Mouse (Mus musculus) urinary bladder, postnatal 0 days (tissue): ENCODE data around the gene Kcna10. TPM values are rescaled to one million over a fixed set of nuclear protein-coding genes. Genes with fewer than 3 reads are reported as not detected.

Experiments used
- polyA plus RNA-seq: library from polyadenylated mRNA; unstranded; fragments of >200 nt; fragmentation: Nextera tagmentation; extraction: Ambion mirVana; gene quantifications from 2 replicates; pipeline ENCODE4 v1.2.1, GENCODE M21; 2015

The Kcna10 gene
- not detected in 2 replicates for polyA plus RNA-seq

GRCm38 (mm10) chr3:107182756-107183155 is at the start of gene Kcna10:
Gene Kcna10 (plus strand): TSS chr3:107183056.

GRCm38 (mm10) chr3:107221608-107222007 is 38.8 kb downstream of the Kcna10 start, which contains the start of gene Cym:
Gene Cym (minus strand): TSS chr3:107221732.

GRCm38 (mm10) chr3:107230527-107230926 is 47.7 kb downstream of the Kcna10 start, which contains the start of gene A630076J17Rik:
Gene A630076J17Rik (plus strand): TSS chr3:107230614.

GRCm38 (mm10) chr3:107239607-107240006 is 56.8 kb downstream of the Kcna10 start, which contains the start of gene Prok1:
Gene Prok1 (minus strand): TSS chr3:107239707.

Other genes starting within 250 kb of the Kcna10 start
- 0.08 and 0.69 TPM in 2 replicates for gene Kcna3, start 146.9 kb upstream of the Kcna10 start, polyA plus RNA-seq
- 0.04 and 0.07 TPM in 2 replicates for gene Kcna2, start 81.9 kb upstream of the Kcna10 start, polyA plus RNA-seq
- gene Cym, start 38.7 kb downstream of the Kcna10 start, polyA plus RNA-seq, result 5.4 and 7.9 TPM in 2 replicates
- not detected in 2 replicates for gene A630076J17Rik, start 47.6 kb downstream of the Kcna10 start, polyA plus RNA-seq
- gene Prok1, start 56.7 kb downstream of the Kcna10 start, polyA plus RNA-seq, result not detected in 2 replicates
- 179 and 209 TPM in 2 replicates for gene Lamtor5, start 95.8 kb downstream of the Kcna10 start, polyA plus RNA-seq
- 4.0 and 7.2 TPM in 2 replicates for gene Slc16a4, start 108.2 kb downstream of the Kcna10 start, polyA plus RNA-seq
- gene Rbm15, start 150.6 kb downstream of the Kcna10 start, polyA plus RNA-seq, result 6.3 and 7.5 TPM in 2 replicates